Mouse (Mus musculus) thymus, postnatal 0 days (tissue): ENCODE measurements around the gene Zfp697. TPM values are rescaled to one million over a fixed set of nuclear protein-coding genes. Genes with fewer than 3 reads are reported as not detected.
"Not testable (repeated sequence)": the region's sequence is repeated elsewhere in the genome, so short reads cannot be mapped to it uniquely, and the experiment has no call there.

Experiments used
- DNase-seq: peaks from one replicate; pipeline ENCODE4 v3.0.0-alpha.2; 2015; ENCODE audit warnings: low spot score
- polyA plus RNA-seq: library from polyadenylated mRNA; unstranded; fragments of >200 nt; fragmentation: Nextera tagmentation; extraction: Ambion mirVana; gene quantifications from 2 replicates; pipeline ENCODE4 v1.2.1, GENCODE M21; 2015

Gene Zfp697
- polyA plus RNA-seq, 1 experiment from 2014 or later: 1.3 TPM

DNA sequence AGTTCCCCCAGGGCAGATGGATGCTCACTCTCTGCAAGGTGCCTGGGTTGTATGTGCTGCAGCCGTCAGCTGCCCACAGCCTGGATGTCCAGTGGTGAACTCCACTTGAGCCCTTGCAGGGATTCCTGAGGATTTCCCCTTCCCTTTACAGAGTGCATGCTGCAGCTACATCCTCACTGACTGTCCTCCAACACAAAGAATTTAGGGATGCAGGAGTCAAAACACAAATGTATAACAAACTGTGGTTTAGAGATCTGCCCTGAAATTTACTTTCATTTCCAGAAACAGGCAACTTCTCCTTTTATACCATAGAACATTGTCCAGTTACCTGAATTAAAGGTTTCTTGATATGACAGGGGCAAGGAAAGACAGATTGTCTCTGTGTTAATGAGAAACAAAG, 234.5 kb downstream of the Zfp697 start:
- not testable (repeated sequence) for DNase-seq

DNA sequence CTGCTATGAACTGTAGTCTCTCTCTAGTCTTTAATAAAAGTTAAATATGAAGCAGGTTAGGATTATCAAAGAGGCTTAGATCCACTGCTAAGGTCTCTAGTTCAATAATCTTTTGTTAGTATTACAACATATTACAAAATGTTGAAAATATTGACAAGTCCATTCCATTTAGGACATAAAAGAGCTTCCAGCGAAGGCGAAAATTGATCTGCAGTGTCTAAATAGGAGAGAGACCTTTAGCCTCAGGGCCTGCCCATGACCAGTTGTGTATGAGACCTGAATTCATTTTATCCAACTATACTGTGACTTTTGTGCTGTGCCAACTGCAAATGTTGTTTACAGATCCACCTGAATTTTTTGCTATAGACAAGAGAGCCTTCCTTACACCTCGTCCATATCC, 247.4 kb downstream of the Zfp697 start:
- no peak for DNase-seq

DNA sequence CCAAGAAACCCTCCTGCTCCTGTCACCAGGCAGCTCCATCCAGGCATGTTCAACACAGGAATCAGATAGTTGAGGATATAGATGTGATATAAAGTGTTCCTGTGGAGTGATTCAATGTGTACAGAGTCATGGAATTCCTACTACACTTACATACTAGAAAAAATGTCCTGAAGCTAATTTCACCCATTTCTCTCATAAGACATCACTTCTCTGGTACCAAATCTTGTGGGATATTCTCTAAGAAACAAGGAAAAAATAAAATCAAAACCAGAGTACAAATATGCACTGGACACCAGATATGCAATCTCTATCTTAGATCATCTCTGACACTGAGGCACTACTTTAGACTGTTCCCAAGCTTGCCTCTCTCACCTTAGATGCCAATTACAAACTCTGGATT, 247.9 kb downstream of the Zfp697 start, which contains the start of gene Hsd3b5:
TSS of gene Hsd3b5 (minus strand) at position 101 of the 400 bp plus-strand sequence.
- no peak for DNase-seq

DNA sequence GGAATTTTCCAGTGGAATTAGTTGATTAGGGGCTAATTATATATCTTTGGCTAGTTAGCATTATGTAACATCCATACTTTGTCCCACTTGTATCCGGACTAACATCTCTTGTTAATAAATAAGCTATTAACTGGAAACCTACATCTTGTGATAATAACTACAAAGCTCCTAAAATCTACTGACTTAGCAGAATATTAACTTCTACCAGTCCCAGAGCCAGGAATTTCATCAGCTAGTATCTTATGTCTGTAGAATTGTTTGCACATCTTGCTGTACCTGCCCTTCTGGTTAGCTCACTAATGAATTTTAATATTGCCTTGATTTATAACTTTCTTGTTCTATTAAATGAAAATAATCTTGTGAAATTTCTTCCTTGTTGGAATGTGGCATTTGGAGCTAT, 252.9 kb downstream of the Zfp697 start:
- DNase-seq: no peak

DNA sequence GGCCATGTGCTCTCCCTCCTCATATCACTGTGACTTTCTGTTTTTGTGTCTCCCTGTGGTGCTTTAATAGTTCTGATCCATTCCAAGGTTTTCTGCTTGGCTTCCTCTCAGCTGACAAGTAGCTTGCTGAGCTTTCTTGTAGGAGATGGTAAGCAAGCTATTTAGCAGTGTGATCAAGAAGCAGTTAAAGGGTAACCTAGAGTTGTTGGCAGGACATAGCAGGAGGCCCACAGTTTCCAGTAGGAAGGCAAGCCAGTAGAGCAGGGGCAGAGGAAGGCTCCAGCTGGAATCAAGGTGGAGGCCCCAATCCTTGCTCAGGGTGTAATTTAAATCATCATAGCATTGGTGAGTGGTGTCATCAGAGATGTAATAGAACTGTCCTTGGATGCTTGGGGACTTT, 298.5 kb downstream of the Zfp697 start:
- no peak for DNase-seq

DNA sequence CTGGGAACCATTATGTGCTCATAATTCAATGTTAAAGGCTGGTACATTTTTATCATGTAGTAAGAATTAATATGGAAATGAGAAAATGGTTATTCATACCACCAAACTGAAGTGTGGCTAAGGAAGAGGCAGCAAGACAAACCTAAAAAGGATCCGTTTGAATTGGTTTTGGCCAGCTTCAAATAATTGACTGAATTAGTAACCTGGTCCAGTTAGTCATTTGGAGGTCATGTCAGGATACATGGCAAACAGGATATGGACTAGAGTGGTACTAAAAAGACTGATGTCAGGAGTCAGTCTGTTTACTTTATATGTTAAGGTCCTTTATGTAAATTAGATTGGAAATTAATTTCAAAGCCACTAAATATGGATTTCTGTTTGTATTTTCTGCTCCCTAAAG, 300.1 kb downstream of the Zfp697 start:
- DNase-seq: no peak

DNA sequence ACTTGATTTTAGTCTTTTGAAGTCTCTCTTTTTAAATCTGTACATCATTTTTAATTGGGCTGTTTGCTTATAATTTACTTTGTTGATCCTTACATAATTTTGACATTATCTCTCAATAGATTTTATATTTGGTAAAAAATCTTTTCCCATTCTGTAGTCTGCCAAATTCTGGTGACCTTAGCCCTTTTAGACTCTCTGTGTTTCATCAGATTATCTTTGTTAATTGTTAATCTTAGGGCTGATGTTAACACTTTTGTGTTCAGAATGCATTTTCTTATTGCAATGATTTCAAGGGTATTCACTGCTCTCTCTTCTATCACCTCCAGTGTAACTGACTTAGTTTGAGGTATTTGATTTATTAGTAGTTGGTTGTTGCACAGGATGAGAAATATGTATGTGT, 338.5 kb downstream of the Zfp697 start:
- no peak for DNase-seq

DNA sequence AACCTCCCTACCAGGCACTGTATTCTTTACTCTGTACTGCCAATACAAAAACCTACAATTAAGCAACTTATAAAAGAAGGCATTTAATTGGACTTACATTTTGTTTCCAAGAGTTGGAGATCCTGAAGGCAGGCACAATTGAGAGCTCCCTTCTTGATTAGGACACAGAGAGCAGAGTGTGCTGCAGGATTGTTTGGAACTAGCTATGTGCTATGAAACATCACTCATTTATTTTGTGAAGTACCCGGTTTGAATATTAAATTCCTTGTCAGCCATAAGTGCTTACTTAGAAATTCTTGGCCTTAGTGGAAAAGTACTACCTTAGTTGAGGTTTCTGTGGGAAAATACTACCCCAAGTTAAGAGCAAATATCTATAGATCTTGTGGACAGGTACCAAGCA, 342.1 kb downstream of the Zfp697 start, which contains the start of gene Hsd3b2:
TSS of gene Hsd3b2 (minus strand) at position 168 of the 400 bp plus-strand sequence.
- DNase-seq: no peak

DNA sequence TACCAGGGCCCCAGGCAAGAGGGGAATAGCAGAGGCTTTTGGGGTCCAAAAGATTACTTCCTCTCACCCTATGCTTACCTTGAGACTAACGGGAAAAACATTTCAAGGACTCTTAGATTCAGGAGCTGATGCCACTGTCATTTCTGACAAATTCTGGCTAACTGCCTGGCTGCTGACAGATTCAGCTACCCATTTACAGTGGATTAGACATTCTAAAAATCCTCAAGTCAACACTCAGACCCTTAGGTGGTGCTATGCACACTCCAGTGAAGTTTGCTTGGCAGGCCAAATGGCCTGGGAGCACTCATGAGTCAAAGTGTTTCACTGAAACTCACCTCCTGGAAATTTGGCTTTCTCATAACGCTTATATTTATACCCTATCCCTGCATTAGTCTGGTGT, 344.0 kb downstream of the Zfp697 start:
- no peak for DNase-seq

DNA sequence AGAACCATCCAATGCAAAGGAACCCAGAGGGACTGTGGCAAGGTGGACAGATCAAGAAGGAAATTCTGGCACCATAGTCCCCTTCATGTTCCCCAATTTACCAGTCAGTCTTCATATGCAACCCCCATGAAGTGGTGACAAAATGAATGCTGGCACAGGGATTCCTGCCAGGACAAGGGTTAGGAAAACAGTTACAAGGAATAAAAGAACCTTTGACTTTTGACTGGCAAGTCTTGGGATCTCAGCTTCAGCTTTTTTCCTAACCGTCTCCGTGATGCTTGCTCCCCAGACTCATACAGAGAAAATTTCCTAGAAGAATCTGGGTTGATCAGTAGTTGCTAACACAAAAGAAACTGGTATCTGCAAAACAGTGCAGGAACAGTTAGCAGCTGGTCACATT, 351.5 kb downstream of the Zfp697 start:
- DNase-seq: no peak

DNA sequence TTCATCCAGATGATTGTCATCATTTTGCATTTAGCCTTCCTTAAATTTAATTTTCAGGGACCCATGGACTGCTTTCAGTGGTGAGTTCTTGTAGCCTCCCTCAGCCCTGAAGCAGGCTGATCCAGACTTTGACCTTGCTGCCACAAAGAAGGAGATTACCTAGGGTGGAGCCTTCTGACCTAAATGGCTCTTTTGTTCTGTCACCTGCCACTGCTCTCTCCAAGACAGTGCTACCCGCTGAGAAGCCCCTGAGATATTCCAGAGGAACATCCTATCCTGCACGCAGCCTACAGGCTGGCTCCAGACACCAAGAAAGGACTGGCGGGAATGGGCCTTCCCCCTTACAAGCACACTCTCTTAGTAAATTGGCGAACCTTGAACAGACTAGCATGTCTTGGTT, 352.1 kb downstream of the Zfp697 start:
- no peak for DNase-seq

DNA sequence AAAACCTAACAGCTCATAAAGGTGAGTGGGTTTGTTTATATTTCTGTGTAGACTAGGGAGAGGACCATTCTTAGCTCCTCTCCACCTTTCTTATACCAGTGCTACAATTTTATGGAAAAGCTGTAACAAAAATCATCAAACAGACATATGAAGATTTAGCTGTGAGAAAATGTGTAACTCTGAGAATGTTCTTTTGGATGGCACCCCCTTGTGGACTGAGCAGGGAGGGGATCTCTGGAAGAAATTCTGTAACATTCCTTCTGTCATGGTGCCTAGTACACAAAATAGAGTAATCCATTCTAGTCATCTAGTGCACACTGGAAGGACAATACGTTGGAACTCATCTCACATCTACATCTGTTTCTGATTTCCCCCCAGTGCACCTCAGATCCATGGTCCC, 358.8 kb downstream of the Zfp697 start:
- DNase-seq: not testable (repeated sequence)

DNA sequence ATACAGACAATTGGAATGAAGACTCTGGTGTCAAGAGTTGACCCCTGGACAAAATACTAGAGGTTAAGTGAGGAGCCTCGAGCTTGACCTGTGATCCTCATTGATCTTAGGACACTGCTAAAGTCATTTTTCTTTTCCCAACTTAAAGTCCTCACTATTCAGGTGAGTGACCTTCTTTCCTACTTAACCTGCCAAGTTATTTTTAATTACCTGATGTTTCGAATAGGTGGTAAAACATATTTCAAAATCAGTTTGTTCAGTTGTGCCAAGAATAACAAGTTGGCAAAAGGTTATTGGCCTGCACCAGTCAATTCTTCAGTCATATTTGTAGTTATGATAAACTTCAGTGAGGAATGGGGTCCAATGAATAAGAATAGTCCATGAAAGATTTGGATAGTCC, 369.9 kb downstream of the Zfp697 start:
- no peak for DNase-seq

DNA sequence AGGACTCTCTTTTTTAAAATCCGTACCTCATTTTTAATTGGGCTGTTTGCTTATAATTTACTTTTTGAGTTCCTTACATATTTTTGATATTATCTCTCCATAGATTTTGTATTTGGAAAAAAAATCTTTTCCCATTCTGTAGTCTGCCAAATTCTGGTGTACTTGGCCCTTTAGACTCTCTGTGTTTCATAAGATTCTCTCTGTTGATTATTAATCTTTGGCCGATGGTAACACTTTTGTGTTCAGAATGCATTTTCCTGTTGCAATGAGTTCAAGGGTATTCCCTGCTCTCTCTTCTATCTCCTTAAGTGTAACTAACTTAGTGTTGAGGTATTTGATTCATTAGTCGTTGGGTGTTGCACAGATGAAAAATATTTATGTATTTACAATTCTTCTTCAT, 374.6 kb downstream of the Zfp697 start:
- DNase-seq: no peak

DNA sequence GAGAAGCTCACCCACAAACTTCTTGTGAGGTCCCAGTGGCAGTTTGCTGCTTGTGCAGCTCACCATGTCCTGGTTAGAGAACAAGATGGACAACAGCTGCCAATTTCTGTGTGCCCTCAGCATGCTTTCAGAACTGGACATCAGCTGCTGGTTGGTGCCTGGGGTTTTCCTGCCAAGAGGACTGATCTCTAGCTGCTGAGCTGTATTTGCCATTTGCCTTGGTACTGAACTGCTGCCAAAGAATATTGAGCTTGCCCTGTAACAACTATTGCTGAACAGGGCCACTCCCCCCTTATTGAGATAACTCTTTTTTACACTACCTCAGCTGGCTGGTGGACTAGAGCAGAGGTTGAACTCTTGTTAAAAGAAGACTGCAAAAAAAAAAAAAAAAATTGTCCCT, 381.9 kb downstream of the Zfp697 start:
- DNase-seq: no peak

DNA sequence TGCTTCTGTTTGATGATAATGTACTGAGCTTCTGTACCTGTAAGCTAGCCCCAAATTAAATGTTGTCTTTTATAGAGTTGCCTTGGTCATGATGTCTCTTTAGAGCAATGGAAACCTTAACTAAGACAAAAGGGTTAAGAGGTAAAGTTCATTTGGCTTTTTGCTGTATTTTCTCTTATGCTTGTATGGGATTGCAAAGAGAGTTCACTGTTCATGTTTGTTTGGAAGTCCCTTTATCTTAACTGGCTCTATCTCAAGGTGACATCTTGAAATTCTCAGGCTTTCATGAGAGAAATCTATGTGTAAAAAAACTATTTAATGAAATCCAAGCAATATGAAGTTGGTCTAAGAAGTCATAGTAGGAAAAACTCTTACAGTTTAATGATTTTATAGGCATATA, 398.7 kb downstream of the Zfp697 start:
- DNase-seq: no peak

DNA sequence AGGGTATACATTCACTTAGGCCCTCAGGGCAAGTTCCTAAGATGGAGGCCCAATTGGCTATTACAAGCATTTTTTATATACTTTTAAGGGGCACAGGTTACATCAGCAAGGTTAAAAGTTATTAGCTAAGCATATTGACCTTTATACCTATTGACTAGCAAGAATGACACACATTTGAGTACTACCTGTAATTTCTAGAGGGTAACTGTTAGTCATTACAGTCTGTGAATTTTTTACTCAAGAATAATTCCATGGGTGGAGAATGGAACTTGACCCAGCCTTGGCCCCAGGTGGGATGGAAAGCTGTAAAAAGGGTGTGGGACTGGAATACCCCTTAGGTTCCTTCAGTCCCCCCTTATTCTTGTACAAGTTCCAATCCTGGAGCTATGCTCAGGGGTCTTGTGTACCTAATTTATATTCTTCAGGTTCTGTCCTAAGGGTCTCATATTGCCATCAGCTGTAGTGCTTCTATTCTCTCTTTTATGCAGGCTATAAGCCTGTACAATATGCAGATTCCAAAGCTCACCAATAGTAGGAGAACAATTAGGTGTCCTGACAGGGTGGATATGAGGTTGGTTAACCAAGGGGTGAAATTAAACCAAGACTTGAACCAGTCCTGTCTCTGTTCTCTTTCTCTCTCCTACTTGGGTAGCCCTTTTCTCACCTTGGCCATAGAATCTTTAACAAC, 400.1 kb downstream of the Zfp697 start:
- DNase-seq: no peak

DNA sequence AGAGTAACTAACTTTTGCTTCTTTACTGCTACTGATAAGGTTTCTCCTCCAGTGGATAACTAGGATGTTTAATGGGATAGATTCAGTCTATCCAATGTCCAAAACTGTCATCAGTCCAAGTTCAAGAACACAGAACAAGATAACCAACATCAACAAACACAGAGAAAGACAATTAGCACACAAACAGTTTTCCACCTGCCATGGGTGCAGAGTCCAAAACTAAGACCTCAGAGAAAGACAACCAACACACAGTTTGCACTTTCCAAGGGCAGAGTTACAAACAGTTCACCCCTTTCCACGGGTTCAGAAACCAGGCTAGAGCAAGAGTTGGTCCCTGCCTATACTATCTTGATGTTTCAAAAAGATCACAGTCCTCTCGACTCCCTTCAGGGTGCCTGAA, 404.3 kb downstream of the Zfp697 start:
- no peak for DNase-seq

Other genes starting within 250 kb of the Zfp697 start
- not detected in 2 replicates for gene Adam30, start 221.8 kb upstream of the Zfp697 start, polyA plus RNA-seq
- gene Reg4, start 160.3 kb upstream of the Zfp697 start, polyA plus RNA-seq: 0.58 and 0.59 TPM in 2 replicates
- 19.9 and 26.7 TPM in 2 replicates for gene Hmgcs2, start 102.0 kb upstream of the Zfp697 start, polyA plus RNA-seq
- gene Phgdh, start 42.5 kb upstream of the Zfp697 start, polyA plus RNA-seq: 328 and 352 TPM in 2 replicates
- gene Gm4450, start 74.7 kb downstream of the Zfp697 start, polyA plus RNA-seq: not detected in 2 replicates
- gene Hsd3b4, start 128.1 kb downstream of the Zfp697 start, polyA plus RNA-seq: not detected in 2 replicates
- gene Gm10681, start 206.3 kb downstream of the Zfp697 start, polyA plus RNA-seq: not detected in 2 replicates
- gene Hsd3b5, start 247.8 kb downstream of the Zfp697 start, polyA plus RNA-seq: not detected in 2 replicates